Mouse (Mus musculus) bone marrow, adult 2 months (tissue): ENCODE measurements around the gene Twf2. TPM values are rescaled to one million over a fixed set of nuclear protein-coding genes. Genes with fewer than 3 reads are reported as not detected.

Experiments
- H3K27ac ChIP-seq: fragments of 200-500 bp; 2 replicates; pipeline ENCODE4 v1.5.1; 2012; ENCODE audit warnings: low read depth, mild to moderate bottlenecking, control low read depth, inconsistent platforms, low read length; ENCODE audit not compliant: control insufficient read depth, poor library complexity, insufficient read depth
- H3K4me1 ChIP-seq: fragments of 200-500 bp; 2 replicates; pipeline ENCODE4 v1.6.1; 2011; ENCODE audit warnings: low read length; ENCODE audit not compliant: control insufficient read depth, insufficient read depth
- H3K4me3 ChIP-seq: fragments of 200-500 bp; replicated peaks from 2 replicates; pipeline ENCODE3; 2011; ENCODE audit warnings: mild to moderate bottlenecking, low read depth, low read length, control low read depth; ENCODE audit not compliant: control insufficient read depth
- CTCF ChIP-seq: fragments of 200-500 bp; IDR thresholded peaks from 2 replicates; pipeline ENCODE4 v1.5.1; 2011; ENCODE audit warnings: low read length, control low read depth; ENCODE audit not compliant: control insufficient read depth, insufficient read depth
- POLR2A ChIP-seq: fragments of 200-500 bp; IDR thresholded peaks from 2 replicates; pipeline ENCODE4 v1.6.1; 2011; ENCODE audit warnings: low read depth, mild to moderate bottlenecking, control low read depth, low read length, borderline replicate concordance; ENCODE audit not compliant: control insufficient read depth
- WGBS: fragments of 180-500 bp; shearing (Covaris S2); methylation state at CpG from one replicate; pipeline ENCODE4 v1.1.7; 2018; 5-methylcytosine and 5-hydroxymethylcytosine counted together
- polyA plus RNA-seq: library from polyadenylated mRNA; stranded (reverse); fragments of >200 nt; gene quantifications from 2 replicates; pipeline ENCODE4 v1.2.4, GENCODE M21; 2011; ENCODE audit warnings: low replicate concordance; ENCODE audit not compliant: missing spikeins, insufficient read depth, insufficient read length

Twf2 gene
- polyA plus RNA-seq, 1 experiment: 63.2 TPM

GRCm38 (mm10) chr9:106183996-106184395 is 18.9 kb upstream of the Twf2 start:
- TF ChIP-seq POLR2A: no peak
- no peak for TF ChIP-seq CTCF
- WGBS: 93% methylated on average over 5 of the region's 5 CpGs

GRCm38 (mm10) chr9:106191355-106191754 is 11.6 kb upstream of the Twf2 start:
- 84% methylated on average over 1 of the region's 1 CpGs for WGBS
- H3K4me3 ChIP-seq: no peak overlapping the region
- H3K4me1 ChIP-seq: peaks cover 9% of the 10 kb centered on the region
- no peak for TF ChIP-seq CTCF
- TF ChIP-seq POLR2A: no peak
- H3K27ac ChIP-seq: no peak overlapping the region

More at GRCm38 (mm10) chr9:106183996-106184395, 18.9 kb upstream of the Twf2 start:
- H3K27ac ChIP-seq: no peak overlapping the region
- no peak overlapping the region for H3K4me3 ChIP-seq
- H3K4me1 ChIP-seq: no peaks in the 10 kb centered on the region

GRCm38 (mm10) chr9:106192024-106192423 is 10.9 kb upstream of the Twf2 start:
- H3K4me3 ChIP-seq: no peak overlapping the region
- peak overlapping the region; percentile 36; the same call in 1 of the 2 replicates for H3K27ac ChIP-seq
- WGBS: 92% methylated on average over 8 of the region's 8 CpGs
- peaks cover 9% of the 10 kb centered on the region for H3K4me1 ChIP-seq
- TF ChIP-seq CTCF (no peak), POLR2A (no peak)

DNA sequence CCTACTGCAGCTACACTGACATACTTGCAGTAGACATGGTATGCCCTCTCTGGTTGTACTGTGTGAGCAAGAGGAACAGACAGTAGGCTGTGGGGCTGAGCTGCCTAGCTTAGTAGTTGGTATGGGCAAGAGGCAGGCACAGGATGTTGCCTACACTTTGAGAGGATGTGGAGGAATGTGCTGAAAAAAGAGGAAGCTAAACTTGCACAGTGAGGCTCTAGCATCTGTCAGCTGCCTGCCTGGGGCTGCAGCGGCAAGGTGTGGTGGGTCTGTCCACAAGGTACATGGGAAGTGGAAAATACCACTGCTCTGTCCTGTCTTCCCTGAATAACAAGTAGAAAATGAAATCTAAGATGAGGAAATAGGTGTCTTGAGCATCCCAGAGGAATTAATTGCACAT is 9.9 kb upstream of the Twf2 start:
- TF ChIP-seq POLR2A (no peak), CTCF (no peak)
- H3K27ac ChIP-seq: peak overlapping the region; percentile 77
- WGBS: 10% methylated on average over 1 of the region's 1 CpGs
- peaks cover 15% of the 10 kb centered on the region for H3K4me1 ChIP-seq
- no peak overlapping the region for H3K4me3 ChIP-seq

- H3K27ac ChIP-seq: peak overlapping the region; percentile 5; the same call in 1 of the 2 replicates
- TF ChIP-seq CTCF (no peak), POLR2A (no peak)
- no peak overlapping the region for H3K4me3 ChIP-seq
- 87% methylated on average over 8 of the region's 8 CpGs for WGBS
- H3K4me1 ChIP-seq: peaks cover 15% of the 10 kb centered on the region
These were observed 8.7 kb upstream of the Twf2 start for GRCm38 (mm10) chr9:106193930-106194807.

DNA sequence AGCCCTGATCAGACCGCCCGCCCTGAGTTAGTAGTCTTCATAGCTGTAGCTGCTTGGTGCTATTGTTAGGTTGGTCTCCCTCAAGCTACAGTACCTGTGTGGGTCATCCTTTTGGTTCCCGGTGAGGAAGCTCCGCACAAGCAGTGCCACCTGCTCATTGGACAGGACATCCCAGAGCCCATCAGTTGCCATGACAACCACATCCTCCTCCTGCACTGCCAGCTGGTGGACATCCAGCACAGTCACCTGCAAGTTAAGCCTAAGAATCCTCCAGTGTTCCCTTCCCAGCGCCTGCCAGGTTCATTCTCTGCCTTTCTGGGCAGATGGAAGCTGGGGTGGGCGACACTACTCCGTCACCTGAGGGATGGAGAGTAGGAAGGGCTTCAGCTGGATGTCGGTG is 7.2 kb upstream of the Twf2 start:
- H3K27ac ChIP-seq: no peak overlapping the region
- TF ChIP-seq CTCF (no peak), POLR2A (no peak)
- no peak overlapping the region for H3K4me3 ChIP-seq
- 90% methylated on average over 8 of the region's 8 CpGs for WGBS
- peaks cover 15% of the 10 kb centered on the region for H3K4me1 ChIP-seq

GRCm38 (mm10) chr9:106197081-106197713 is 5.7 kb upstream of the Twf2 start:
- peak overlapping the region; percentile 77 for H3K4me3 ChIP-seq
- peak overlapping the region; percentile 76 for H3K27ac ChIP-seq
- WGBS: 65% methylated on average over 3 of the region's 3 CpGs
- TF ChIP-seq POLR2A: no peak
- no peak for TF ChIP-seq CTCF
- peaks cover 15% of the 10 kb centered on the region for H3K4me1 ChIP-seq

- 77% methylated on average over 9 of the region's 9 CpGs for WGBS
- H3K4me1 ChIP-seq: peaks cover 15% of the 10 kb centered on the region
- peak overlapping the region; percentile 76 for H3K27ac ChIP-seq
- peak overlapping the region; percentile 77 for H3K4me3 ChIP-seq
- no peak for TF ChIP-seq POLR2A
- no peak for TF ChIP-seq CTCF
These were observed 5.2 kb upstream of the Twf2 start for GRCm38 (mm10) chr9:106197732-106198131.
